Mouse (Mus musculus) embryo, embryonic 10 days (tissue): Measurements from ENCODE around the gene Eif2d.

Source experiments
- DNase-seq: peaks from one replicate; pipeline ENCODE4 v3.0.0-alpha.2; 2015; ENCODE audit warnings: low spot score

The Eif2d gene

GRCm38 (mm10) chr1:131153018-131153629 is at the start of gene Eif2d:
Gene Eif2d, plus strand, starts transcription at chr1:131153181.
- DNase-seq = peak; percentile 92

- DNase-seq = no peak
These were observed 49.1 kb upstream of the Eif2d start for GRCm38 (mm10) chr1:131103776-131104424.

GRCm38 (mm10) chr1:131107575-131108308 is 45.2 kb upstream of the Eif2d start:
- peak; percentile 60 for DNase-seq

- DNase-seq = no peak
These were observed 42.4 kb upstream of the Eif2d start for GRCm38 (mm10) chr1:131110525-131111106.

- peak; percentile 48 for DNase-seq
These were observed 40.4 kb upstream of the Eif2d start for GRCm38 (mm10) chr1:131112576-131112975.

- DNase-seq = peak; percentile 88
These were observed 37.0 kb upstream of the Eif2d start for GRCm38 (mm10) chr1:131115932-131116331.

GRCm38 (mm10) chr1:131116430-131117011 is 36.5 kb upstream of the Eif2d start:
- no peak for DNase-seq

- DNase-seq = no peak
These were observed 34.5 kb upstream of the Eif2d start for GRCm38 (mm10) chr1:131118530-131118929.

- DNase-seq = no peak
These were observed 34.0 kb upstream of the Eif2d start for GRCm38 (mm10) chr1:131119026-131119425.

- DNase-seq = no peak
These were observed 31.0 kb upstream of the Eif2d start for GRCm38 (mm10) chr1:131121987-131122386.

GRCm38 (mm10) chr1:131123522-131124265 is 29.3 kb upstream of the Eif2d start:
- DNase-seq = no peak

- no peak for DNase-seq
These were observed 26.8 kb upstream of the Eif2d start for GRCm38 (mm10) chr1:131125987-131126744.

GRCm38 (mm10) chr1:131134231-131134630 is 18.8 kb upstream of the Eif2d start:
- no peak for DNase-seq

- no peak for DNase-seq
These were observed 17.9 kb upstream of the Eif2d start for GRCm38 (mm10) chr1:131134942-131135522.

GRCm38 (mm10) chr1:131135960-131136629 is 16.9 kb upstream of the Eif2d start:
- DNase-seq = no peak

GRCm38 (mm10) chr1:131137111-131137510 is 15.9 kb upstream of the Eif2d start:
- DNase-seq = peak; percentile 37

- peak; percentile 53 for DNase-seq
These were observed 15.3 kb upstream of the Eif2d start for GRCm38 (mm10) chr1:131137717-131138118.

GRCm38 (mm10) chr1:131138191-131139016 is 14.6 kb upstream of the Eif2d start, which contains the start of gene Dyrk3:
Gene Dyrk3, minus strand, starts transcription at chr1:131138340.
- peak; percentile 98 for DNase-seq
